Mouse (Mus musculus): ENCODE data around the gene Nucb1. TPM values are rescaled to one million over a fixed set of nuclear protein-coding genes. Genes with fewer than 3 reads are reported as not detected.
A peak's percentile ranks its signal among the peaks of the same experiment; 100 is the strongest.
"Not testable (repeated sequence)": the region's sequence is repeated elsewhere in the genome, so short reads cannot be mapped to it uniquely, and the experiment has no call there.

The Nucb1 gene
- polyA plus RNA-seq, 1 experiment from 2014 or later, result 199 TPM

- 7% methylated on average over 13 of the region's 13 CpGs for WGBS
- H3K4me3 ChIP-seq (ENCODE audit: low read depth, low read length), result no peak overlapping the region
Measured at GRCm38 (mm10) chr7:45460860-45461314, 49.3 kb downstream of the Nucb1 start.

GRCm38 (mm10) chr7:45460377-45460776 lies 49.8 kb downstream of the Nucb1 start:
- Histone ChIP-seq H3K9ac (replicated peaks; ENCODE audit: low read depth, low read length) (no peak overlapping the region; the same call in 1 of the 2 replicates), H3K27me3 (ENCODE audit: control insufficient read depth, insufficient read depth, low read length) (no peaks in the 10 kb centered on the region), H3K9me3 (ENCODE audit: control insufficient read depth, low read depth, low read length) (no peaks in the 10 kb centered on the region), H3K4me3 (ENCODE audit: low read depth, low read length) (peak overlapping the region; percentile 81), H3K36me3 (ENCODE audit: control insufficient read depth, insufficient read depth, low read length) (peaks cover 27% of the 10 kb centered on the region), H3K4me2 (replicated peaks; ENCODE audit: low read depth, low read length) (peak overlapping the region; percentile 41), H3K4me1 (ENCODE audit: control insufficient read depth, insufficient read depth, low read length) (peaks cover 29% of the 10 kb centered on the region), H3K27ac (ENCODE audit: low read length) (peak overlapping the region; percentile 75)
- no peak for ATAC-seq (ENCODE audit: insufficient number of reproducible peaks, insufficient read depth, low FRiP score, low read depth)
- WGBS, result 70% methylated on average over 7 of the region's 7 CpGs

More at GRCm38 (mm10) chr7:45460860-45461314, 49.3 kb downstream of the Nucb1 start:
- Histone ChIP-seq H3K36me3 (ENCODE audit: control insufficient read depth, insufficient read depth, low read length) (peaks cover 27% of the 10 kb centered on the region), H3K4me1 (ENCODE audit: control insufficient read depth, insufficient read depth, low read length) (peaks cover 31% of the 10 kb centered on the region), H3K9ac (replicated peaks; ENCODE audit: low read depth, low read length) (no peak overlapping the region; the same call in 1 of the 2 replicates), H3K4me2 (replicated peaks; ENCODE audit: low read depth, low read length) (peak overlapping the region; percentile 41), H3K27ac (ENCODE audit: low read length) (peak overlapping the region; percentile 75), H3K27me3 (ENCODE audit: control insufficient read depth, insufficient read depth, low read length) (no peaks in the 10 kb centered on the region), H3K9me3 (ENCODE audit: control insufficient read depth, low read depth, low read length) (no peaks in the 10 kb centered on the region)
- peak; percentile 34 for ATAC-seq (ENCODE audit: insufficient number of reproducible peaks, insufficient read depth, low FRiP score, low read depth)

- peak within 1 kb of the TSS; percentile 91 for H3K27ac ChIP-seq (ENCODE audit: low read length)
- peak within 1 kb of the TSS; percentile 80 for H3K4me2 ChIP-seq (replicated peaks; ENCODE audit: low read depth, low read length)
- peaks cover 29% of the 10 kb centered on the region for H3K4me1 ChIP-seq (ENCODE audit: control insufficient read depth, insufficient read depth, low read length)
- H3K9ac ChIP-seq (replicated peaks; ENCODE audit: low read depth, low read length), result peak within 1 kb of the TSS; percentile 79
- not testable (repeated sequence) for H3K9me3 ChIP-seq (ENCODE audit: control insufficient read depth, low read depth, low read length); H3K27me3 ChIP-seq (ENCODE audit: control insufficient read depth, insufficient read depth, low read length)
- ATAC-seq (ENCODE audit: insufficient number of reproducible peaks, insufficient read depth, low FRiP score, low read depth), result peak; percentile 96
- peak within 1 kb of the TSS; percentile 81 for H3K4me3 ChIP-seq (ENCODE audit: low read depth, low read length)
- H3K36me3 ChIP-seq (ENCODE audit: control insufficient read depth, insufficient read depth, low read length), result peaks cover 27% of the 10 kb centered on the region
- 0% methylated on average over 24 of the region's 37 CpGs for WGBS
Measured at GRCm38 (mm10) chr7:45459564-45460140, 50.6 kb downstream of the Nucb1 start, which contains the start of gene Ftl1. TSS of gene Ftl1 (minus strand) at chr7:45459884.

GRCm38 (mm10) chr7:45458748-45459563 lies 51.2 kb downstream of the Nucb1 start:
- H3K36me3 ChIP-seq (ENCODE audit: control insufficient read depth, insufficient read depth, low read length), result peaks cover 29% of the 10 kb centered on the region

GRCm38 (mm10) chr7:45457204-45458060 lies 52.8 kb downstream of the Nucb1 start:
- no peak for ATAC-seq (ENCODE audit: insufficient number of reproducible peaks, insufficient read depth, low FRiP score, low read depth)
- Histone ChIP-seq H3K4me3 (ENCODE audit: low read depth, low read length) (peak overlapping the region; percentile 81), H3K36me3 (ENCODE audit: control insufficient read depth, insufficient read depth, low read length) (peaks cover 27% of the 10 kb centered on the region), H3K9ac (replicated peaks; ENCODE audit: low read depth, low read length) (no peak overlapping the region; the same call in 1 of the 2 replicates), H3K27ac (ENCODE audit: low read length) (no peak overlapping the region; the same call in 1 of the 2 replicates), H3K4me2 (replicated peaks; ENCODE audit: low read depth, low read length) (peak overlapping the region; percentile 80), H3K27me3 (ENCODE audit: control insufficient read depth, insufficient read depth, low read length) (no peaks in the 10 kb centered on the region), H3K9me3 (ENCODE audit: control insufficient read depth, low read depth, low read length) (no peaks in the 10 kb centered on the region), H3K4me1 (ENCODE audit: control insufficient read depth, insufficient read depth, low read length) (peaks cover 29% of the 10 kb centered on the region)
- WGBS, result 47% methylated on average over 10 of the region's 10 CpGs

More at GRCm38 (mm10) chr7:45458748-45459563, 51.2 kb downstream of the Nucb1 start:
- Histone ChIP-seq H3K4me3 (ENCODE audit: low read depth, low read length) (peak overlapping the region; percentile 81), H3K9ac (replicated peaks; ENCODE audit: low read depth, low read length) (peak overlapping the region; percentile 79), H3K27me3 (ENCODE audit: control insufficient read depth, insufficient read depth, low read length) (no peaks in the 10 kb centered on the region), H3K4me1 (ENCODE audit: control insufficient read depth, insufficient read depth, low read length) (peaks cover 29% of the 10 kb centered on the region), H3K4me2 (replicated peaks; ENCODE audit: low read depth, low read length) (peak overlapping the region; percentile 80), H3K27ac (ENCODE audit: low read length) (peak overlapping the region; percentile 91), H3K9me3 (ENCODE audit: control insufficient read depth, low read depth, low read length) (no peaks in the 10 kb centered on the region)
- ATAC-seq (ENCODE audit: insufficient number of reproducible peaks, insufficient read depth, low FRiP score, low read depth), result peak; percentile 61
- WGBS, result 1% methylated on average over 40 of the region's 43 CpGs

GRCm38 (mm10) chr7:45456721-45457203 lies 53.4 kb downstream of the Nucb1 start:
- Histone ChIP-seq H3K27ac (ENCODE audit: low read length) (peak overlapping the region; percentile 10; the same call in 1 of the 2 replicates), H3K27me3 (ENCODE audit: control insufficient read depth, insufficient read depth, low read length) (no peaks in the 10 kb centered on the region), H3K4me3 (ENCODE audit: low read depth, low read length) (no peak overlapping the region), H3K36me3 (ENCODE audit: control insufficient read depth, insufficient read depth, low read length) (peaks cover 31% of the 10 kb centered on the region), H3K4me2 (replicated peaks; ENCODE audit: low read depth, low read length) (peak overlapping the region; percentile 80), H3K9me3 (ENCODE audit: control insufficient read depth, low read depth, low read length) (no peaks in the 10 kb centered on the region), H3K4me1 (ENCODE audit: control insufficient read depth, insufficient read depth, low read length) (peaks cover 29% of the 10 kb centered on the region), H3K9ac (replicated peaks; ENCODE audit: low read depth, low read length) (no peak overlapping the region)
- WGBS, result 44% methylated on average over 9 of the region's 9 CpGs
- no peak for ATAC-seq (ENCODE audit: insufficient number of reproducible peaks, insufficient read depth, low FRiP score, low read depth)

GRCm38 (mm10) chr7:45455932-45456696 lies 54.1 kb downstream of the Nucb1 start:
- peaks cover 28% of the 10 kb centered on the region for H3K4me1 ChIP-seq (ENCODE audit: control insufficient read depth, insufficient read depth, low read length)
- H3K27me3 ChIP-seq (ENCODE audit: control insufficient read depth, insufficient read depth, low read length), result no peaks in the 10 kb centered on the region
- no peak for ATAC-seq (ENCODE audit: insufficient number of reproducible peaks, insufficient read depth, low FRiP score, low read depth)
- no peak overlapping the region for H3K9ac ChIP-seq (replicated peaks; ENCODE audit: low read depth, low read length)
- no peak overlapping the region; the same call in 1 of the 2 replicates for H3K4me2 ChIP-seq (replicated peaks; ENCODE audit: low read depth, low read length)
- H3K27ac ChIP-seq (ENCODE audit: low read length), result no peak overlapping the region; the same call in 1 of the 2 replicates
- H3K4me3 ChIP-seq (ENCODE audit: low read depth, low read length), result no peak overlapping the region
- H3K36me3 ChIP-seq (ENCODE audit: control insufficient read depth, insufficient read depth, low read length), result peaks cover 31% of the 10 kb centered on the region
- 73% methylated on average over 13 of the region's 13 CpGs for WGBS
- no peaks in the 10 kb centered on the region for H3K9me3 ChIP-seq (ENCODE audit: control insufficient read depth, low read depth, low read length)

Data from stomach, embryonic 14.5 days (tissue).